13 mouse cellular contexts compared by ENCODE assay signal in genomic region chrX:85585575-85585974, GRCm38 (mm10). TPM values are rescaled to one million over a fixed set of nuclear protein-coding genes. Genes with fewer than 3 reads are reported as not detected.
DNase-seq lines count a peak whose midpoint lies in the region; ATAC-seq and TF ChIP-seq lines count a peak whose summit lies in the region.
"Had no signal": no experiment of that assay in that cellular context is flagged by ENCODE, and none has a peak within 500 bp of the region (broad histone marks: within the 10 kb centered on the region; RNA-seq: fewer than 3 reads in every experiment).

No protein-coding gene starts in this region.

- no peak for ATAC-seq in liver, embryonic 11.5 days (replicated peaks; ENCODE audit: low FRiP score)
- peak; percentile 49 for ATAC-seq in G1E (ENCODE audit: extremely low read depth, insufficient number of reproducible peaks, low FRiP score, poor library complexity, severe bottlenecking)
- ATAC-seq in liver, embryonic 13.5 days (ENCODE audit: low read depth), result 0 out of 2 replicates have a peak, but pooled peaks have one; percentile 21
- ATAC-seq in midbrain, postnatal 0 days (ENCODE audit: low FRiP score), result no peak
- ATAC-seq: activated CD4-positive, CD25-positive, alpha-beta regulatory T cell, adult 4 months had no signal

- no peaks in the 10 kb centered on the region for H3K27me3 ChIP-seq in liver, embryonic 11.5 days (replicated peaks; ENCODE audit: control insufficient read depth, insufficient read depth, low read length)
- H3K27me3 ChIP-seq in CH12.LX (replicated peaks), result no peaks in the 10 kb centered on the region
- no peaks in the 10 kb centered on the region for H3K27me3 ChIP-seq in G1E (ENCODE audit: insufficient read depth, low read length)
- H3K27me3 ChIP-seq in liver, embryonic 13.5 days, result no peaks in the 10 kb centered on the region
- H3K27me3 ChIP-seq in hindbrain, embryonic 10.5 days (ENCODE audit: insufficient read depth, poor library complexity, severe bottlenecking), result no peaks in the 10 kb centered on the region
- H3K27me3 ChIP-seq in midbrain, postnatal 0 days (ENCODE audit: insufficient read depth, low read length), result no peaks in the 10 kb centered on the region
- H3K27me3 ChIP-seq: hindbrain, embryonic 12.5 days; lung, embryonic 15.5 days had no signal

- no peaks in the 10 kb centered on the region for H3K36me3 ChIP-seq in liver, embryonic 11.5 days (ENCODE audit: control insufficient read depth, insufficient read depth, low read length)
- H3K36me3 ChIP-seq in CH12.LX (replicated peaks in 1 of 2; ENCODE audit: control insufficient read depth in 1 of 2, insufficient read depth in 1 of 2, low read length in 1 of 2) (no peaks in the 10 kb centered on the region), G1E (replicated peaks) (peaks cover 9% of the 10 kb centered on the region)
- H3K36me3 ChIP-seq in liver, embryonic 13.5 days, result no peaks in the 10 kb centered on the region
- no peaks in the 10 kb centered on the region for H3K36me3 ChIP-seq in hindbrain, embryonic 10.5 days
- H3K36me3 ChIP-seq in midbrain, postnatal 0 days (ENCODE audit: insufficient read depth, low read length), result no peaks in the 10 kb centered on the region
- H3K36me3 ChIP-seq: hindbrain, embryonic 12.5 days; lung, embryonic 15.5 days had no signal

- no peaks in the 10 kb centered on the region for H3K9me3 ChIP-seq in liver, embryonic 11.5 days (ENCODE audit: control insufficient read depth, low read length)
- H3K9me3 ChIP-seq in CH12.LX (replicated peaks; ENCODE audit: low read length), result no peaks in the 10 kb centered on the region
- no peaks in the 10 kb centered on the region for H3K9me3 ChIP-seq in G1E (replicated peaks)
- H3K9me3 ChIP-seq in liver, embryonic 13.5 days (replicated peaks), result no peaks in the 10 kb centered on the region
- no peaks in the 10 kb centered on the region for H3K9me3 ChIP-seq in hindbrain, embryonic 10.5 days
- no peaks in the 10 kb centered on the region for H3K9me3 ChIP-seq in midbrain, postnatal 0 days (ENCODE audit: low read length)
- H3K9me3 ChIP-seq: hindbrain, embryonic 12.5 days; lung, embryonic 15.5 days had no signal

- TF ChIP-seq RAD21 in CH12.LX (IDR thresholded peaks at IDR 0.05; ENCODE audit: low read depth, low read length), result peak; percentile 7; the same call in 1 of the 2 replicates

- TF ChIP-seq EP300 in CH12.LX (IDR thresholded peaks at IDR 0.05; ENCODE audit: low read length), result no peak

- no peaks in the 10 kb centered on the region for H3K4me1 ChIP-seq in liver, embryonic 11.5 days (replicated peaks; ENCODE audit: control insufficient read depth, insufficient read depth, low read length)
- H3K4me1 ChIP-seq in CH12.LX (ENCODE audit: control insufficient read depth in 1 of 2, insufficient read depth in 2 of 2) (no peaks in the 10 kb centered on the region), G1E (ENCODE audit: insufficient read depth, low read depth, low read length) (peaks cover 3% of the 10 kb centered on the region; the same call in 1 of the 2 replicates)
- peaks cover 22% of the 10 kb centered on the region for H3K4me1 ChIP-seq in liver, embryonic 13.5 days (replicated peaks)
- no peaks in the 10 kb centered on the region for H3K4me1 ChIP-seq in hindbrain, embryonic 10.5 days (replicated peaks)
- H3K4me1 ChIP-seq in midbrain, postnatal 0 days (ENCODE audit: insufficient read depth, low read length), result no peaks in the 10 kb centered on the region
- H3K4me1 ChIP-seq: hindbrain, embryonic 12.5 days; lung, embryonic 15.5 days had no signal

- TF ChIP-seq CTCF in CH12.LX (conservative IDR thresholded peaks at IDR 0.05 in 1 of 2, IDR thresholded peaks at IDR 0.05 in 1 of 2; ENCODE audit: low read depth in 2 of 2, low read length in 2 of 2) (peak in 1 of 2 experiments; percentile 55; a peak in 2 of 4 replicates), G1E (IDR thresholded peaks at IDR 0.05; ENCODE audit: low read depth, low read length) (no peak)
- TF ChIP-seq CTCF in midbrain, postnatal 0 days (IDR thresholded peaks at IDR 0.05), result no peak

- H3K27ac ChIP-seq in liver, embryonic 11.5 days (ENCODE audit: low read depth, low read length), result no peak overlapping the region
- H3K27ac ChIP-seq in CH12.LX (ENCODE audit: insufficient read depth, low read depth), result no peak overlapping the region
- no peak overlapping the region for H3K27ac ChIP-seq in liver, embryonic 13.5 days
- no peak overlapping the region for H3K27ac ChIP-seq in hindbrain, embryonic 10.5 days
- H3K27ac ChIP-seq in midbrain, postnatal 0 days (ENCODE audit: low read depth, low read length), result no peak overlapping the region
- H3K27ac ChIP-seq: hindbrain, embryonic 12.5 days; lung, embryonic 15.5 days had no signal

- DNase-seq in liver (peak; percentile 32), CH12.LX (ENCODE audit: extremely low read depth) (no peak), G1E (ENCODE audit: low spot score) (no peak)
- no peak for DNase-seq in liver, embryonic 11.5 days (ENCODE audit: low spot score)
- no peak for DNase-seq in liver, embryonic 13.5 days
- no peak for DNase-seq in hindbrain, embryonic 10.5 days (ENCODE audit: low spot score)
- DNase-seq in midbrain, postnatal 0 days (ENCODE audit: low spot score), result no peak
- no peak for DNase-seq in right cerebral cortex, postnatal 25 days
- DNase-seq: cerebellum, postnatal 36 days had no signal

- no peak overlapping the region for H3K4me3 ChIP-seq in liver, embryonic 11.5 days (ENCODE audit: low read depth, low read length)
- no peak overlapping the region for H3K4me3 ChIP-seq in CH12.LX (replicated peaks in 1 of 3; ENCODE audit: low read depth in 2 of 3, low read length in 2 of 3, poor library complexity in 1 of 3)
- no peak overlapping the region for H3K4me3 ChIP-seq in G1E (ENCODE audit: low read depth, low read length)
- no peak overlapping the region for H3K4me3 ChIP-seq in liver, embryonic 13.5 days (replicated peaks)
- no peak overlapping the region for H3K4me3 ChIP-seq in hindbrain, embryonic 10.5 days
- no peak overlapping the region for H3K4me3 ChIP-seq in midbrain, postnatal 0 days (ENCODE audit: low read depth, low read length)
- H3K4me3 ChIP-seq: erythroblast, embryonic 14.5 days; hindbrain, embryonic 12.5 days; lung, embryonic 15.5 days had no signal

- H3K4me2 ChIP-seq in liver, embryonic 11.5 days, result no peak overlapping the region
- no peak overlapping the region for H3K4me2 ChIP-seq in CH12.LX (ENCODE audit: insufficient read depth, low read depth, poor library complexity, severe bottlenecking)
- no peak overlapping the region for H3K4me2 ChIP-seq in liver, embryonic 13.5 days
- H3K4me2 ChIP-seq in midbrain, postnatal 0 days (ENCODE audit: low read depth, low read length, poor library complexity, severe bottlenecking), result no peak overlapping the region
- H3K4me2 ChIP-seq: hindbrain, embryonic 12.5 days; lung, embryonic 15.5 days had no signal

- no peaks in the 10 kb centered on the region for H3K79me2 ChIP-seq in CH12.LX (replicated peaks; ENCODE audit: control insufficient read depth, extremely low read depth, insufficient read depth, poor library complexity, severe bottlenecking)

- in situ Hi-C loops in CH12.LX (cut with MboI; ENCODE audit: low pct_ligation_motif_present, low pct_unique_long_range_greater_than_20kb, low sequenced_read_pairs), result no loop called here

- dilution Hi-C loops in CH12.LX (cut with MboI; ENCODE audit: extremely low pct_ligation_motif_present, extremely low pct_unique_long_range_greater_than_20kb, low sequenced_read_pairs), result no loop called here

- TF ChIP-seq POLR2A in CH12.LX (IDR thresholded peaks at IDR 0.05; ENCODE audit: low read depth, low read length), result no peak

- H3K9ac ChIP-seq in liver, embryonic 11.5 days (ENCODE audit: low read depth, low read length), result no peak overlapping the region
- no peak overlapping the region for H3K9ac ChIP-seq in CH12.LX (ENCODE audit: insufficient read depth, low read depth)
- H3K9ac ChIP-seq in liver, embryonic 13.5 days, result no peak overlapping the region
- no peak overlapping the region for H3K9ac ChIP-seq in midbrain, postnatal 0 days (replicated peaks; ENCODE audit: low read length, poor library complexity, severe bottlenecking)
- H3K9ac ChIP-seq: hindbrain, embryonic 12.5 days; lung, embryonic 15.5 days had no signal

TF ChIP-seq in CH12.LX, 34 proteins besides CTCF, POLR2A, EP300 and RAD21:
- TF ChIP-seq KAT2A (IDR thresholded peaks at IDR 0.05; ENCODE audit: insufficient replicate concordance, low read length), result no peak
- TF ChIP-seq SMC3 (IDR thresholded peaks at IDR 0.05; ENCODE audit: low read depth, low read length), result 0 out of 2 replicates have a peak, but pooled peaks have one; percentile 16
- TF ChIP-seq ZNF384 (IDR thresholded peaks at IDR 0.05; ENCODE audit: low read depth, low read length), result no peak
- no peak for TF ChIP-seq GABPA (IDR thresholded peaks at IDR 0.05; ENCODE audit: insufficient replicate concordance, low read depth, low read length)
- no peak for TF ChIP-seq MYC (IDR thresholded peaks at IDR 0.05; ENCODE audit: low read depth, low read length)
- no peak for TF ChIP-seq SIN3A (IDR thresholded peaks at IDR 0.05; ENCODE audit: low read length)

RNA-seq across cellular contexts. Expression of gene Tab3, which starts 11.8 kb away (rescaled TPM):
- 6.5 and 8.1 TPM in 2 replicates for polyA plus RNA-seq in liver, embryonic 11.5 days (2014; fragmentation: Nextera tagmentation; extraction: Ambion mirVana)
- 1.9 and 2.4 TPM in 2 replicates for total RNA-seq in CH12.LX (2012; rRNA removed)
- total RNA-seq in CH12.LX (2014; rRNA removed), result 3.9 and 4.1 TPM in 2 replicates
- 5.0 and 6.4 TPM in 2 replicates for polyA plus RNA-seq in CH12.LX (2012; ENCODE audit: insufficient read length, low read depth)
- total RNA-seq in G1E (2014; fragmentation: Nextera tagmentation), result 42.0 and 49.4 TPM in 2 replicates
- 12.2 and 15.7 TPM in 2 replicates for total RNA-seq in G1E (2017)
- polyA plus RNA-seq in G1E (2012), result 3.5 and 3.8 TPM in 2 replicates
- 4.8 and 8.0 TPM in 2 replicates for polyA plus RNA-seq in liver, embryonic 13.5 days (2015; fragmentation: Nextera tagmentation; extraction: Ambion mirVana)
- 3.2 and 4.2 TPM in 2 replicates for polyA plus RNA-seq in hindbrain, embryonic 10.5 days (2016; fragmentation: Nextera tagmentation; extraction: Ambion mirVana)
- 30.2 and 84.5 TPM in 2 replicates for total RNA-seq in midbrain, postnatal 0 days (2014; rRNA removed)
- polyA plus RNA-seq in midbrain, postnatal 0 days (2015; fragmentation: Nextera tagmentation; extraction: Ambion mirVana), result 6.2 and 9.0 TPM in 2 replicates

Comparison
In these comparisons a context has a peak if more than half of its experiments do, and no peak if none do; other contexts are left out.
1. ATAC-seq: peak in G1E (single experiment) and liver, embryonic 13.5 days (single experiment); none in liver, embryonic 11.5 days (single experiment) and midbrain, postnatal 0 days (single experiment).